Mouse (Mus musculus) thymus, postnatal 0 days (tissue): Measurements from ENCODE around the gene Por. TPM values are rescaled to one million over a fixed set of nuclear protein-coding genes. Genes with fewer than 3 reads are reported as not detected.

ENCODE experiments used
- DNase-seq: peaks from one replicate; pipeline ENCODE4 v3.0.0-alpha.2; 2015; ENCODE audit warnings: low spot score
- polyA plus RNA-seq: library from polyadenylated mRNA; unstranded; fragments of >200 nt; fragmentation: Nextera tagmentation; extraction: Ambion mirVana; gene quantifications from 2 replicates; pipeline ENCODE4 v1.2.1, GENCODE M21; 2015

The Por gene
- 44.4 and 45.8 TPM in 2 replicates for polyA plus RNA-seq

DNA sequence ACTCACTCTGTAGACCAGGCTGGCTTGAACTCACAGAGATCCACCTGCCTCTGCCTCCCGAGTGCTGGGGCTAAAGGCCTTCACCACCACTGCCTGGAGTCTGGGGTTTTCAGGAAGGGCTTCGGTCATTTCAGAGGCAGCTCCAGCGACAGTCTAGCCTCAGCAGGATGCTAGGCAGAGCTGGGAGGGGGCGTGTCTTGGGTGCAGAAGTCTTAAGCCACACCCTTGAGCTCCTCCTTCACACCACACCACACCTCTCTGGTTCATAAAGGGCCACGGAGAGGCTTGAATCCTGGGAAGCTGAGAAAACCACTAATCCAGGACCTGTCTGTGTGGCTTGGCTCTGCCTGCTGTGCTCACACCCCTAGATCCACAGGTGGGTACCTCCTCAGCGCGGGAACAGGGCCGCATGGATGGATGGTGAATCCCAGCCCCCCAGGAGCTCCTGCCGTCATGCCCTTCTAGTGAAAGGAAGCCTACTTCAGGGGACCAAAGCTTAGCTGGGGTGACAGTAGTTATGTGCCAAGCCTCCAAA is at the start of gene Por:
Gene Por, plus strand, starts transcription at position 293 of the 535 bp plus-strand sequence.
- DNase-seq = peak; percentile 53

GRCm38 (mm10) chr5:135620526-135620925 is 49.3 kb upstream of the Por start:
- no peak for DNase-seq

- DNase-seq = no peak
Measured at GRCm38 (mm10) chr5:135621725-135622124, 48.1 kb upstream of the Por start.

- DNase-seq = no peak
Measured at GRCm38 (mm10) chr5:135623006-135623563, 46.7 kb upstream of the Por start.

- peak; percentile 12 for DNase-seq
Measured at GRCm38 (mm10) chr5:135628916-135629315, 40.9 kb upstream of the Por start.

DNA sequence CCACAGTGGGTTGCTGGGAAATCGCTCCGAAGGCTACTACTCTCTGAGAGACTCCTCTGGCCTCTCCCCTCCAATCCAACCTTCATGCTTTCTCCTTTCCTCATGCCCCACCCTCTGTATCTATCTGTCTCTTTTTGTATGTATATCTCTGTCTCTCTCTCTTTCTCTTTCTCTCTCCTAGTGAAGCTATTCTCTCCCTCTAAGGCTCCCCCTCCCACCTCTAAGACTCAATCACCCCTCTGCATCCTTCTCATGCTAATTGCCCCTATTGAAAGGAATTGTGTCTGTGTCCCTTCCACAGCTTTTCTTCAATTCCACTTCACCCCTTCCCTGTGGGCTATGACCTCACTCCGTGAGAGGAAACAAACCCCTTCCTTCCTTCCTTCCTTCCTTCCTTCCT is 40.4 kb upstream of the Por start:
- DNase-seq = no peak

DNA sequence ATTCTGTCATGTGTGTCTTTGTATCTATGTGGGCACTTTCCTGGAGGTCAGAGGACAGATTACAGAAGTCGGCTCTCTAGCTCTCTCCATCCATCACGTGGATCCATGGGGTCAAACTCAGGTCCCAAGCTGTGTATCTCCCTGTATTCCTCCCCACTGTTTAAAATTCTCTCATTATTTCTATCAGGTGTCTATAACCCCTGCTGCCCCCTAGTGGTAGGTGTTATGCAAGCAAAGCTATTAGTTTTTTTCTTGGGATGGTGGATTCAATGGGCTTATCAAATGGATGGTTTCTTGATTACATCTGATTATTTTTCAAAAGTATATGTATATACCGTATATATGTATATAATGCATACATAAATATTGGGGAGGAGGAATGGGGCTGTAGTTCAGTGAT is 39.2 kb upstream of the Por start:
- DNase-seq = peak; percentile 72

- peak; percentile 98 for DNase-seq
Measured at GRCm38 (mm10) chr5:135632117-135632796, 37.6 kb upstream of the Por start, which contains the start of gene Rhbdd2. Gene Rhbdd2, plus strand, starts transcription at chr5:135632618.

GRCm38 (mm10) chr5:135632797-135633144 is 37.1 kb upstream of the Por start:
- no peak for DNase-seq

DNA sequence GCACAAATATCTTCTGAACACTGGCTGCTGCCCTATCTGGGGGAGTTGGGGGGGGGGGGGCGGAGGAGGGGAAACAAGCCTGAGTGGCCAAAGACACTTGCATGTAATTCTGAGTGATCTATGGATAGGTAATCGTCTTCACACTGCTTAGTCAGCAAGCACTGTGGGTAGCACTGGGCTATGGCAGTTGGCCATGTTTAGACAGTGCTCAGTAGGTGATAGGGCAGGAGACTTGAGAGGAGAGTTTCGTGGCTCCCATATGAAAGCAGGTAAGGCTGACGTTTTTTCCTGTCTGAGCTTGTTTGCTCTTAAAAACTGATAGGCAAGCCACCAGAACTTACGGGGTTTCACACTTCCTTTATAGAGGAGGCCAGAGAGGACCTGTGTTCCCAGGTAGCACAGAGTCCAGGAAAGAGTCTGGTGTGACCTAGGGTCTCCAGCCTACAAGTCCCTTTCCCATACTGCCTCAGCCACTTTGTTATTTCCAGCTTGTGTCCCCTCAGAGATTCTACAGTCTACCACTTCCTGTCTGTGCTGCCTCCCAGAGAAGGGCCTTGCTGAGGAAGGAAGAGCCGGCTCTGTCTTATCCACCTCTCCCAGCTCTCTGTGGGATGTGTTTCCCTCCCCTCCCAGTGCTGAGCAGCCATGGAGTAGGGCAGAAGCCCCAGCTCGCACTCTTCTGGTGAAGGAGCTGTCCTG is 29.9 kb upstream of the Por start:
- peak; percentile 30 for DNase-seq

DNA sequence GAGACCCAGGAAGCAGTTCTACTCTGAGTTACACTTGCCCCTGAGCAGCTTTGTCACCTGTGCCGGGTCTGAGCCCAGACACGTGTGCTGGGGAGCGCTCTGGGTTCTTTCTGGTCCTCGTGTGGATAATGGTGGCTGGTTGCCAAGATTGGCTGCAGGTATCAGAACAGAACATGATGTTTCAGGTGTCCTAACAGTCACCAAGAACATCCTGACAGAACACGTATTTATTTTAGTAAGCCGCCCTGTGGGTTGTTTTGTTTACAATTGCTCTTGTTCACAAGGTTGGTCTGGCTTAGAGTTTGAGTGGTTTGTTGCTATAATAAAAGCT is 29.4 kb upstream of the Por start:
- no peak for DNase-seq

DNA sequence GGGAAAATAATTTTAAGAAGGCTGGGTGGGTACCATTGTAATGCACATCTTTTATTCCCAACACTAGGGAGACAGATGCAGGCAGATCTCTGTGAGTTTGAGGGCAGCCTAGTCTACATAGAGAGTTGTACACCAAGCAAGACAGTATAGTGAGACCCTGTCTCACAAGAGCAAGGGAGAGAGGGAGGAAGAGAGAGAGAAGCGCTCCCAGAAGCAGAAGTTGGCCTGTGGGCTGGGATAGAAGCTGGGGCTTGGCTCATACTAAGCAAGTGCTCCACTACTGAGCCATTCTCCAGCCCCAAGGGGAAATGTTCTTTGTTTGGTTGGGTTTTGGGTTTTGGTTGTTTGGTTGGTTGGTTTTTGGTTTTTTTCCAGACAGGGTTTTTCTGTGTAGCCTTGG is 28.8 kb upstream of the Por start:
- DNase-seq = no peak

DNA sequence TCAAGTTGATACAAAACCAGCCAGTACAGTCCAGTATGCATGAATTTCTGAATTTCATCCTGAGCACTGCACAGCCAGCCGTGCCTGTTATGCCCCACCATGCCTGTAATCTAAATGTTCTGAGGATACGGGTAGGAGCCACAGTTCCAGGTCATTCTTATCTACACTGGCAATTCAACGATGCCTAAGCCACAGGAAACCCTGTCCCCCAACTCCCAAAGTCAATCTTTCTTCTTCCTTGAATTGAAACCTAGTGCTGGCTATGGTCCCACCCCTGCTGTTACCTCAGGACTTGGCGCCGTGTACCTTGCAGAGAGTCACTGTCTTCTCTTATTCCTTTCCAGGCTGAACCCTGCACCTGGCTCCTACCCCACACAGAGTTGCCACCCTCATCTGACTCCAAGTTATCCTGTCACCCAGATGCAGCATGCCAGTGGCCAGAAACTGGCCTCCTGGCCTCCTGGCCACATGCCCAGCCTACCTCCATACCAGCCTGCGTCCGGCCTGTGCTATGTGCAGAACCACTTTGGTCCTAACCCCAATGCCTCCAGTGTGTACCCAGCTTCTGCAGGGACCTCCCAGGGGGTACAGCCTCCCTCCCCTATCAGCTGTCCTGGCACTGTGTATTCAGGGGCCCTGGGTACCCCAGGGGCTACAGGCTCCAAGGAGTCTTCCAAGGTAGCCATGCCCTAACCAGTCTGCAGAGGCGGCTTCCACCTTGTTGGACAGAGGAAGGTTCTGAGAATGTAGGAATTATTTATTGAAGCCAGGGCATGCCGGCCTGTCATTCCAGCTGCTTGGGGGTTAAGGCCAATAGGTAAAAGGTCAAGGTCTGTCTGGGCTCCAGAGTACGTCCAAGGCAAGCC is 26.9 kb upstream of the Por start:
- DNase-seq = no peak

GRCm38 (mm10) chr5:135643552-135643842 is 26.3 kb upstream of the Por start:
- DNase-seq = no peak

DNA sequence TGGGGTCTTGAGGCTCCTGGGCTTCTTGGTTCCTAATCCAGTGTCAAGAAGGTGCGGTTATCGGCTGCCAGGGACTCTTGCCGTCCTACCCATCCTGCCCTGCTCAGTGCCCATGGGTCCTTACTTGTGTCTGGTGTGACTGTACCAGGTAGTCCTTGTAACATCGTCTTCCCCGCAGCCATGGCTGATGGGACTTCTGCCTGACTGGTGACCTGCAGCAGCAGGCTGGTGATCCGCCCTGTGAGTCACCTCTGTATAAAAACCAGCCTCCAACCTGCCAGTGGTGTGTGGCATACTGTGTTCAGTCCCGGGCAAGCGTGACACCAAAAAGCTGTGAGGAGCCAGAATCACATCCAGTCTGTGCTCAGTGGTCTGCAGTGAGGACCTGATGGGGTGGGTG is 26.0 kb upstream of the Por start:
- DNase-seq = no peak

- DNase-seq = no peak
Measured at GRCm38 (mm10) chr5:135645330-135645729, 24.5 kb upstream of the Por start.

- no peak for DNase-seq
Measured at GRCm38 (mm10) chr5:135646038-135646437, 23.8 kb upstream of the Por start.

DNA sequence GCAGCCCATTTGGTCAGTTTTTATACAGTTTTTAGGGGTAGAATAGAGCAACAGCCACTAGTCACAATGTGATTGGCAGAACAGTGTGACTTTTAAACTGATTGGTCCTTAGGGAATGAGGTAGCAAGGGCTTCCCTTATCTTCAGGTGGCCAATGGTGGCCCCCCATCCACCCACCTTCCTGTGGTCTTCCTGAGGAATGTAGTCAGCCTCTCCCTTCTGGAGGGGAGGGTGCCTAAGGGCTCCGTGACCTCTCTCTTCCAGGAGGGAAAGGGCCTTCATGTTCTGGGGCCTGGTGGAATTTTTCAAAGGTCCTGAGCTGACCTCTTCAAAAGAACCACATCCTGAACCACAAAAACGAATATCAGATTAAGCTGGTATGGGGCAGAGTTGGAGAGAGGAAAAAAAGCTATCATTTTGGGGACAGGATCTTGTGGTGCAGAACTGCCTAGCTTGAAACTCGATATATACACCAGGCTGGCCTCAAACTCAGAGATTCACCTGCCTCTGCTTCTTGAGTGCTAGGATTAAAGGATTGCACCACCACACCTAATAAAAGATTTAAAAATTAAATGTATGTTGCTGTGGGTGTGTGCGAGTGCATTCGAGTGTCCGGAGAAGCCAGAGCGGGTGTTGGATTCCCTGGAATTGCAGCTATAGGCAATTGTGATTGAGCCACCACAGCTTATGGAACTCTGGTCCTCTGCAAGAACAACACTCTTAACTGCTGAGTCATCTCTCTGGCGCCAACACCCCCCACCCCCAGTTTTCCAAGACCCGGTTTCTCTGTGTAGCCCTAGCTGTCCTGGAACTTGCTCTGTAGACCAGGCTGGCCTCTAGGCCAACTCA is 21.1 kb upstream of the Por start:
- peak; percentile 15 for DNase-seq

GRCm38 (mm10) chr5:135649309-135649633 is 20.6 kb upstream of the Por start:
- DNase-seq = no peak

GRCm38 (mm10) chr5:135651536-135651935 is 18.3 kb upstream of the Por start:
- no peak for DNase-seq

GRCm38 (mm10) chr5:135653209-135653608 is 16.6 kb upstream of the Por start:
- no peak for DNase-seq
